Comparison of ENCODE assay signal across 8 mouse cellular contexts in genomic region chr10:14046935-14047334, GRCm38 (mm10).
DNase-seq lines count a peak whose midpoint lies in the region; ATAC-seq and TF ChIP-seq lines count a peak whose summit lies in the region.
"Had no signal": no experiment of that assay in that cellular context is flagged by ENCODE, and none has a peak within 500 bp of the region (broad histone marks: within the 10 kb centered on the region; RNA-seq: fewer than 3 reads in every experiment).

No protein-coding gene starts in this region.

- no peak overlapping the region for H3K4me2 ChIP-seq in intestine, embryonic 14.5 days (ENCODE audit: low read length)
- H3K4me2 ChIP-seq in intestine, embryonic 16.5 days (ENCODE audit: low read depth, low read length): no peak overlapping the region
- H3K4me2 ChIP-seq in CH12.LX (ENCODE audit: insufficient read depth, low read depth, poor library complexity, severe bottlenecking): no peak overlapping the region

- peak; percentile 52 for DNase-seq in intestine, embryonic 14.5 days (ENCODE audit: low spot score)
- peak; percentile 72 for DNase-seq in 416B (ENCODE audit: low read depth)
- DNase-seq in CH12.LX (ENCODE audit: extremely low read depth): no peak
- peak; percentile 44 for DNase-seq in lung, postnatal 10 days
- no peak for DNase-seq in urinary bladder, postnatal 4 days (ENCODE audit: low spot score in 2 of 2)
- DNase-seq in gastrocnemius, postnatal 25 days: no peak
- DNase-seq: cerebellum, adult 11 months had no signal

- no peak overlapping the region for H3K27ac ChIP-seq in intestine, embryonic 14.5 days (ENCODE audit: low read depth)
- H3K27ac ChIP-seq in intestine, embryonic 16.5 days (ENCODE audit: low read length): no peak overlapping the region
- H3K27ac ChIP-seq in CH12.LX (ENCODE audit: insufficient read depth, low read depth): no peak overlapping the region

- peaks cover 22% of the 10 kb centered on the region for H3K4me1 ChIP-seq in intestine, embryonic 14.5 days (replicated peaks; ENCODE audit: control insufficient read depth, insufficient read depth, low read length)
- peaks cover 9% of the 10 kb centered on the region for H3K4me1 ChIP-seq in intestine, embryonic 16.5 days (ENCODE audit: control insufficient read depth, insufficient read depth, low read length)
- peaks cover 27 to 68% of the 10 kb centered on the region in 2 experiments for H3K4me1 ChIP-seq in CH12.LX (ENCODE audit: control insufficient read depth in 1 of 2, insufficient read depth in 2 of 2)

- no peak for TF ChIP-seq EP300 in CH12.LX (IDR thresholded peaks at IDR 0.05; ENCODE audit: low read length)

- H3K79me2 ChIP-seq in CH12.LX (replicated peaks; ENCODE audit: control insufficient read depth, extremely low read depth, insufficient read depth, poor library complexity, severe bottlenecking): 0 out of 2 replicates have a peak, but pooled peaks cover 2% of the 10 kb centered on the region

- no peak overlapping the region for H3K4me3 ChIP-seq in intestine, embryonic 14.5 days (ENCODE audit: low read depth, low read length)
- no peak overlapping the region for H3K4me3 ChIP-seq in intestine, embryonic 16.5 days (ENCODE audit: low read length)
- no peak overlapping the region for H3K4me3 ChIP-seq in CH12.LX (replicated peaks in 1 of 3; ENCODE audit: low read depth in 2 of 3, low read length in 2 of 3, poor library complexity in 1 of 3)

- H3K36me3 ChIP-seq in intestine, embryonic 14.5 days (ENCODE audit: control insufficient read depth, insufficient read depth, low read length): no peaks in the 10 kb centered on the region
- no peaks in the 10 kb centered on the region for H3K36me3 ChIP-seq in intestine, embryonic 16.5 days (ENCODE audit: control insufficient read depth, insufficient read depth, low read length)
- H3K36me3 ChIP-seq in CH12.LX (replicated peaks in 1 of 2; ENCODE audit: control insufficient read depth in 1 of 2, insufficient read depth in 1 of 2, low read length in 1 of 2): no peaks in the 10 kb centered on the region

- 68% methylated on average over 2 of the region's 2 CpGs for WGBS in intestine, embryonic 14.5 days
- WGBS in intestine, embryonic 16.5 days: 75% methylated on average over 2 of the region's 2 CpGs

- no peak overlapping the region for H3K9ac ChIP-seq in intestine, embryonic 14.5 days (ENCODE audit: low read length)
- H3K9ac ChIP-seq in intestine, embryonic 16.5 days (ENCODE audit: low read depth, low read length): no peak overlapping the region
- H3K9ac ChIP-seq in CH12.LX (ENCODE audit: insufficient read depth, low read depth): no peak overlapping the region

- TF ChIP-seq CTCF in CH12.LX (conservative IDR thresholded peaks at IDR 0.05 in 1 of 2, IDR thresholded peaks at IDR 0.05 in 1 of 2; ENCODE audit: low read depth in 2 of 2, low read length in 2 of 2): peak; percentile 41 to 57

- TF ChIP-seq POLR2A in CH12.LX (IDR thresholded peaks at IDR 0.05; ENCODE audit: low read depth, low read length): no peak

- dilution Hi-C loops in CH12.LX (cut with MboI; ENCODE audit: extremely low pct_ligation_motif_present, extremely low pct_unique_long_range_greater_than_20kb, low sequenced_read_pairs): no loop called here

- ATAC-seq in intestine, embryonic 14.5 days (replicated peaks; ENCODE audit: low FRiP score, low TSS enrichment, low read depth): no peak
- no peak for ATAC-seq in intestine, embryonic 16.5 days

- H3K27me3 ChIP-seq in intestine, embryonic 14.5 days (replicated peaks; ENCODE audit: control insufficient read depth, insufficient read depth, low read length): no peaks in the 10 kb centered on the region
- no peaks in the 10 kb centered on the region for H3K27me3 ChIP-seq in intestine, embryonic 16.5 days (replicated peaks; ENCODE audit: control insufficient read depth, insufficient read depth, low read length)
- H3K27me3 ChIP-seq in CH12.LX (replicated peaks): no peaks in the 10 kb centered on the region

- in situ Hi-C loops in CH12.LX (cut with MboI; ENCODE audit: low pct_ligation_motif_present, low pct_unique_long_range_greater_than_20kb, low sequenced_read_pairs): no loop called here

- TF ChIP-seq RAD21 in CH12.LX (IDR thresholded peaks at IDR 0.05; ENCODE audit: low read depth, low read length): peak; percentile 49

- no peaks in the 10 kb centered on the region for H3K9me3 ChIP-seq in intestine, embryonic 14.5 days (ENCODE audit: control insufficient read depth, low read length)
- H3K9me3 ChIP-seq in intestine, embryonic 16.5 days (ENCODE audit: control insufficient read depth, low read length): no peaks in the 10 kb centered on the region
- no peaks in the 10 kb centered on the region for H3K9me3 ChIP-seq in CH12.LX (replicated peaks; ENCODE audit: low read length)

TF ChIP-seq in CH12.LX, 34 proteins besides CTCF, POLR2A, EP300 and RAD21:
- TF ChIP-seq SMC3 (IDR thresholded peaks at IDR 0.05; ENCODE audit: low read depth, low read length) (peak; percentile 50), RCOR1 (conservative IDR thresholded peaks at IDR 0.05; ENCODE audit: low read depth, low read length) (no peak)

Comparison
In these comparisons a context has a peak if more than half of its experiments do, and no peak if none do; other contexts are left out.
1. DNase-seq: peak in intestine, embryonic 14.5 days (single experiment), 416B (single experiment) and lung, postnatal 10 days (single experiment); none in CH12.LX (single experiment), urinary bladder, postnatal 4 days (0 of 2) and gastrocnemius, postnatal 25 days (single experiment).